Mouse (Mus musculus): Measurements from ENCODE around the gene Npnt. TPM values are rescaled to one million over a fixed set of nuclear protein-coding genes. Genes with fewer than 3 reads are reported as not detected.

The Npnt gene
- total RNA-seq, 2 experiments from 2014 or later, result 25.3 to 69.8 TPM

DNA sequence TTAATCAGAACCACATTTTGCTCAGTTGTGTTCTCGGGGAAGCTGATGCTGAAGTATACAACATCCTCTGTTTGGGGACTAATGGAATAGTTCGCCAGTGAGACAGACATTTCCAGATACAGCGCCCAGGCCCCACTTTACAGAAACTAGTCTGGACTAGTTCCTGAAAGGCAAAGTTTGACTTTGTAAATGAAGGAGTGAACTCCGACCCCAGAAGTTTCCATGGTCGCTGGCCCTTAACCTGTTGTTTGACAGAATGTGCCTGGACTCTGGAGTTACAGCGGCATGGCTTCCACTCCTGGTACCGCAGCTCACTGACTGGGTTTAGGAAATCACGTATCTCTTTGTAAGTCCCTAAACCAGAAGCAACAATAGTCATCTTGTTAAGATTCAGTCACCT lies 89.3 kb downstream of the Npnt start:
- DNase-seq (ENCODE audit: low spot score in 2 of 2), result no peak

DNA sequence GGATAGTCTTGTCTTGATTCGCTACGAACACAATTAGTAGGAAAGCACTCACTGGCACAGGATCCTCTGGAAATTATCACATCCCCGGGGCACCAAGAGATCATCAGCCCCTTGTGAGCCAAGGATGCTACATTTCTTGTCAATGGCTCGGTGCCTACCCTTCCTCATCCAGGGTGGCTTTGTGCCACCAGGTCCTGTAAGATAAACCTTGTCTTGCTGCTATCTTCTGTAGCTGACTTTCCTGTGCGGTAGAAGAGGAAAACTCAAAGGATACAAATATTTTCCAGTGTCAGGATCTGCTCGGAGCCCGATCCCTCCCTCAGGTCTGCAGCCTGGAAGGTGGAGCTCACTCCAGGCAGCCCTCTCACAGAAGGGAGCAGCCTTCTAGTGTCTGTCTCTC lies 90.5 kb downstream of the Npnt start:
- no peak for DNase-seq (ENCODE audit: low spot score in 2 of 2)

DNA sequence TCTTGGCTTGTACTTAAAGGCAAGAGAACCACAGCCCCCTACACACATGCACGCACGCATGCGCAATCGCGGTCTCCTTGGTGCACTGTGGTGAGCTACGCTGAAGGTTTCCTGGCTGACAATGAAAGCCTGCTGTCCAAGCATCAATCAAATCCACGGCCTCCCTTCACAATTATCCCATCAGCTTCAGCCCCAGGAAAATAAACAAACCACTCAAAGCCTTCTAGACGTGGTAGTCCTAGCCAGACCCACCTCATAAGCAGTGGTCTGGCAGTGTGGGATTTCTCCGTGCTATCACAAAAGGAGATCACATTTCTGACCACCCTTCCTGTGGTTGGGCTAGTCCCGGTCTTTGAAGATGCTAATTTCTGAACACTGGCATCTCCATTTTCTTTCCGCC lies 91.2 kb downstream of the Npnt start:
- DNase-seq (ENCODE audit: low spot score in 2 of 2), result no peak

DNA sequence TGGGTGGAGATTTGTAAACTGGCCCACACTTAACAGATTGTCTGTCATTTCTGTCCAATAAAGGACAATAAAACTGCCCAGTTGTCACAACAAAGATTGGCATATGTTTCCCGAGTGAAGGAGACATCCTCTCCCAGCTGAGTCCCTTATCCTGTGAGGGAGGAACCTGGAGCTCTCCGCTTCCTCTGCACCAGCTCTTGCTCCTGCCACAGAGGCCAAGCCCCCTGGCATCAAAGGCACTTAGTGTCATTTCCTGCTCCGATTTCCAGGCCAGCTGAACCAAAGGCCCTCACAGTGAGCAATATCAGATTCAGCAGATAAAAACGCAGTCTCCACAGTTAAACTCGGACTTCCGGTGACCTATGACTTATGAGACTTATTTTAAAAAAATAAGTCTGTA lies 93.4 kb downstream of the Npnt start:
- DNase-seq (ENCODE audit: low spot score in 2 of 2), result no peak

DNA sequence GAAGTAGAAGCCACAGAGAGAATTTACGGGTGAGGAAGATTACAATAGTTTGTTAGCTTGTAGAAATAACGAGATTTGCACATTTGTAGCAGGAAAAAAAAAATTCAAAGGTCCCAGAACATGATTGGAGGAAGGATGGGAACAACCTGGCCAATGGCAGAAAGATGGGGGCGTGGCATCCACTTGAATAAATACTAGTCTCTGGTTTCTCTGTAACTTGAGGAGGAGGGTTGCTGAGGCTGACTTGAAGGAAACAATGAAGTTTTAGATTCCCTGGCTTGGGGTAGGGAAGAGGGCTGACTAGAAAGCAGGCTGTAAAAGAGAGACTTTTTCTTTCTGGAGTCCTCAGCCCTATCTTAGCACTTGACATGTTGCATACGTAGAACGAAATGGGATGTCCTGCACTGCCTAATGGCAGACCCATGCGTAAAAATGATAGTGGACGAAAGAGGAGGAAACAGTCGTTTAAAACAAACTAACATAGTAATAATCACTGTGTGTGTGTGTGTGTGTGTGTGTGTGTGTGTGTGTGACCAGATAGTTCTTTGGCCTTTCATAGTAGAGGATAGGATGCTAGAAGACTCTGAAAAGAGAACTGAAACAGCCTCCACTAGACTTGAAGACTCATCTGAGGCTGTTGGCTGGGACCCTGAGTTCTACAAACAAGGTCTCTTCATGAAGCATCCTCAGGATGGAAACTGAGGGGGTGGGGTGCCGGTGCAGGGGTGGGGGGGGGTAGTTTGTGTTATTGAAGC lies 94.5 kb downstream of the Npnt start:
- no peak for DNase-seq (ENCODE audit: low spot score in 2 of 2)

DNA sequence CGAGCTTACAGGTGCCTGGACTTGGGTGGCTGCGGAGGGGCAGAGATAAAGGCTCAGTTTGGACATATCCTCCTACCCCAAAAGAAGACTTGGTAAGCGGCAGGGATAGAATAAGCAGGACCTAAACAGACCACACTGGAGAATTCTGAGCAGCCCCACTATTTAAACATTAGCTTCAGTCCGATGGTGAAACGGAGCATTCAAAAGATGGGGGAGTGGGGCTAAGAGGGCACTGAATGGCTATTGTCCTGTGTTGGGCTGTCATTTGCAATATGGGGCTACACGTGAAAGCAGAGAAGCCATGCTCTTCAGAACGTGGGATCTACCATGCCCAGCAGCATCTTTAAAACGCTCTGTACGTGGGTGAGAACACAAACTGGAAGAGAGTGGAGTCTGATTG lies 95.8 kb downstream of the Npnt start:
- no peak for DNase-seq (ENCODE audit: low spot score in 2 of 2)

DNA sequence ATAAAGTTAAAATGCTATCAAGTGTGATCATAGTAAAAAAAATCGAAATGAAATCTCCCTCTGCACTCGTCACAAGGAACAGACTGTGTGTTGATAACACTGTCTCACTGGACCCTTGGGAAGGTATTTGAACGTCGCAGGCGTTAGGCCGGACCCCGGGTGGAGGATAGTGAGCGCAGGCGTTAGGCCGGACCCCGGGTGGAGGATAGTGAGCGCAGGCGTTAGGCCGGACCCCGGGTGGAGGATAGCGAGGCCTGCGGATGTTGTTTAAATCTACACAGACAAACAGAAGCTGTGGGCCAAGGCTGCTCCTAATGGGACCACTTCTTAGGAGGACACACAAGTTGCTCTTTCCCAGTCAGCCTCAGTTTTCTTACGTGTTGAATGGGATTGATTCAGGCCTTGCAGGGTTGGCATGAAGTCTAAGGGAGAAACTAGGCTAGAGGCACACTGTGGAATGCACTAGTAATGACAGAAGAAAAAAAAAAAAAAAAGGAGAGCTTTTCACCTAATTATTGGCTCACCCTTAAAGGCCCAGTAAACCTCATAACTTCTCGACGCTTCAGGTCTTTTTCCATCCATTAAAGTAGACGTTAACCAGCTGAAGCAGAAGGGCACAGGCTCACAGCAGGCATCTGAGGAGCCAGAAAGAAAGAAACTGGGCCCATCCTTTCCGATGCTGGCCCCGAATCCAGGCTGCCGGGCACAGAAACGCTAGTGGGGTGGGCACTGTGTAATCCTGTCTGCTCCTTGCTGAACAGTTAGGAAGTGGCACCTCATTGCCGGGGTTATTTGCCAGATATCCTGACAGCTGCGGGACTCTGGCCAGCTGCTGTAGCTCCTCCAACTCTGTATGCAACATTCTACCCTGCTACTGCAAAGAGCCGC lies 98.0 kb downstream of the Npnt start:
- DNase-seq (ENCODE audit: low spot score in 2 of 2), result no peak

DNA sequence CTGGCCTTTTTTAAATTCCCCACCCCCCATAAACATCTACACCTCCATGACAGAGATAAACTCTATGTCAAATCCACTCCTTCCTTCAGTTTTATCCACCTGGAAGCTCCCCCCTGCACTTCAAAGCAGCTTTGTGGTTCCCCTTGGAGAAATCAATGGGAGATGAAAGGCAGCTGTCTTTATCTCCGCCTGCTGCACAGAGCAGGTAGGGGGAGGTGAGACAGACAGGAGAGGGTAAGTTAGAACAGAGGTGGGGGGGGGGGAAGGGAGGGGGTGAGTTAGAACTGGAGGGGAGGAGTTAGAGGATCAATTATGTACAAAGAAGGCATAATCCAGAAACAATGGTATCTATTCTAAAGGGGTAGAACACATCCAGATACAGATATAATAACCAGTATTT lies 98.7 kb downstream of the Npnt start:
- no peak for DNase-seq (ENCODE audit: low spot score in 2 of 2)

DNA sequence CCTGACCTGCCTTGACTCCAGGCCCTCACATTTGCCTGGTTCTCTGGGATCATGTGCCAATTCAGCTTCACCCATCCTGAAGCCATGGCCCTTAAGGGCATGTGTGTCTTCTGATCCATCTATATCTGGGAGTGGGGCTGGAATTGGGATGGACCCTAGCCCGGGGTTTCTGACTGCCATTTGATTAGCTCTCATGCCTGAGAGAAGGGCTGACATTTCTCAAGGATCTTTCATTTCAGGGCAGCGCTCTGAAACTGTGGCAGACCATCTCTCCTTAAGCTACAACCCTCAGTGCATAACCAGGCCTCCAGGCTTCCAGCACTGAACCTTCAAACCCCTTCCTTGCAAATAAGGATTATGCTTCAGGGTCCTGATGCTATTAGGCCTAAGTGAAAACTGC lies 99.7 kb downstream of the Npnt start:
- no peak for DNase-seq (ENCODE audit: low spot score in 2 of 2)

DNA sequence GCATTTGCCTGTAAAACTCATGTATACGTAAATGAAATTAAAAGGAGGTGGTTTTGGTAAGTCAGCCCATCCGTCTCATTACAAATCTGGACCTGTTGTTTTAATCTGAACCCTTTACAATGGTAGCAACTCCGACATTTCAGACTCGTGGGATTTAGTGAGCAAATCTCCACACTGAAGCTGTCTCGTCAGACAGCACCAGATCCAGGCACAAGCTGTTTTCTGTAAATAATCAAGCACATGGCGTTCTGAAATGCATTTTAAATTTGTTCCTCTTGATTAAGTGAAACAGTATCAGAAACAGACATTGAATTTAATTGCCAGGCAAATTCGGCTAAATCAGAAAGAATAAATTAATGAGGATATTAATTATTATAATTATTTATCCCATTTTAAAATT lies 100.4 kb downstream of the Npnt start:
- DNase-seq (ENCODE audit: low spot score in 2 of 2), result no peak

DNA sequence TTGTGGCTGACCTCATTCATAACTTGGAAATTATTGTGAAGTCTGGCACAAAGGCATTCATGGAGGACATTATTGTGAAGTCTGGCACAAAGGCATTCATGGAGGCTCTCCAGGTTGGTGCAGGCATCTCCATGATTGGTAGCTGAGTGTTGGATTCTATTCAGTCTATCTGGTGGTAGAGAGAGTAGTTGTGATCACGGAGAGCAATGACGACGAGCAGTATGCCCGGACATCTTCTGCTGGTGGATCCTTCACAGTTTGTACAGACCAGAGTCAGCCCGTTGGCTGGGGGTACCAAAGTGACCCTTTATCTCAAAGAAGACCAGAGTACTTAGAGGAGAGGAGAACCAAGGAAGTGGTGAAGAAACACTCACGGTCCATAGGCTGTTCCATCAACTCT lies 107.4 kb downstream of the Npnt start:
- no peak for DNase-seq (ENCODE audit: low spot score in 2 of 2)

DNA sequence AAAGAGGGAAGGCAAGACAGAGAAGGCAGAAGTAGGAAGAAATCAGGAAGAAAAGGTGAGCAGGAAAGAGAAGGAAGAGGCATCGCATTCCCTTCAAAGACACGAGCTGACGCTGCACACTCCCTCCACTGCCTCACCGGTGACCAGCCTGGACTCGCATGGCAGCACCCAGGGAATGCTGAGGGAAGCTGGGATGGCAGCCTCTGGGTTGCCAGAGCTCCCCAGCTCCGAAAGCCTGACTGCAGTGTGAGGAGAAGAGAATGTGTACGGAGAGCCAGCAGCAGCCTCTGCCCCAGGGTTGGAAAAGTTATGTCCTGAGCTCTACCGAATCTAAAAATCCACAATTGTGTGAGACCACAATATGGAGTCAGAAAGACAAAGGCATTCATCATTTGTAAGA lies 110.6 kb downstream of the Npnt start:
- no peak for DNase-seq (ENCODE audit: low spot score in 2 of 2)

DNA sequence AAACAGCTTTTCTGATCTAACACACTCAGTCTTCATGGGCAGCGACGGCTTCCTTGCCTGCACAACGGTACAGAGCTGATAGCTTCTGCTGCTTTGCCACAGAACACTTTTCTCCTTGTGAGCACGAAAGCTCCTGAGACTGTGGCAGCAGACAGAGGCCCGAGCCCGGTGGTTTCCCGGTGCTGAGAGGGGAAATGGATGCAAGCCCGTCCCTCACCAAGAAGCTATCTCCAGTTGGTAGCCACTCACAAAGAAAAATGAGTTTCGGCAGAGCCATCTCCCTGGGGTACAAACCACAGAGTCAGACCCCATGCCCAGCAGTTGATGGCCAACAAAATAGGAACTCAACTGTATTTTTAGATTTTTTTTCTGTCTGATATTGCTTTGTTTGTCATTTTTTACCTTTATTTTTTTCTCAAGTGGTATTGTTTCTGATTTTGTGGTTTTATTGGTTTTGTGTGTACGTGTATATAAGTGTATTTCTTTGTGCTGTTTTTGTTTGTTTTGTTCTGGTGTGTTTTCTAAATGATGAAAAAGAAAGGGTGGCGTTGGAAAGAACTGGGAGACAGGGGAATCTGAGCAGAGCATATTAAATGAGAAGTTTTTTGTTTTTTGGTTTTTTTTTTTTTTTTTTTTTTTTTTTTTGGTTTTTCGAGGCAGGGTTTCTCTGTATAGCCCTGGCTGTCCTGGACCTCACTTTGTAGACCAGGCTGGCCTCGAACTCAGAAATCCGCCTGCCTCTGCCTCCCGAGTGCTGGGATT lies 111.3 kb downstream of the Npnt start:
- no peak for DNase-seq (ENCODE audit: low spot score in 2 of 2)

DNA sequence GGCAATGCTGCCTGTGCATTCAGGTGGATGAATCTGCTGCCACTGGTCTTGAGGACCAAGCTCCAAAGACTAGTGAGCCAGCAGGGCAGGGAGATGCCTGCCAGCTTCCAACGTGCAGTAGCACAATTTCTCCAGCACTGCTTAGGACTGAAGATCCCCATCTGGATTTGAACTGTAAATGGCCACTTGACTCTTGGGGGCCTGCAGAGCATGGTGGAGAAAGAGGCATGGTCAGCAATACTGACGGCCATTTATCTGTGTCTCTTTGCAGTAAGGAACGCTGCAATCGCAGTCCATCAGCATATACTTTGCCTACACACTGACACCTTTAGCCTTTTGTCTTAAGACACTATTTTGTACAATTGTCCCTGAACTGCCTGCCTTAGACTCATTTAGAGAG lies 113.0 kb downstream of the Npnt start:
- no peak for DNase-seq (ENCODE audit: low spot score in 2 of 2)

DNA sequence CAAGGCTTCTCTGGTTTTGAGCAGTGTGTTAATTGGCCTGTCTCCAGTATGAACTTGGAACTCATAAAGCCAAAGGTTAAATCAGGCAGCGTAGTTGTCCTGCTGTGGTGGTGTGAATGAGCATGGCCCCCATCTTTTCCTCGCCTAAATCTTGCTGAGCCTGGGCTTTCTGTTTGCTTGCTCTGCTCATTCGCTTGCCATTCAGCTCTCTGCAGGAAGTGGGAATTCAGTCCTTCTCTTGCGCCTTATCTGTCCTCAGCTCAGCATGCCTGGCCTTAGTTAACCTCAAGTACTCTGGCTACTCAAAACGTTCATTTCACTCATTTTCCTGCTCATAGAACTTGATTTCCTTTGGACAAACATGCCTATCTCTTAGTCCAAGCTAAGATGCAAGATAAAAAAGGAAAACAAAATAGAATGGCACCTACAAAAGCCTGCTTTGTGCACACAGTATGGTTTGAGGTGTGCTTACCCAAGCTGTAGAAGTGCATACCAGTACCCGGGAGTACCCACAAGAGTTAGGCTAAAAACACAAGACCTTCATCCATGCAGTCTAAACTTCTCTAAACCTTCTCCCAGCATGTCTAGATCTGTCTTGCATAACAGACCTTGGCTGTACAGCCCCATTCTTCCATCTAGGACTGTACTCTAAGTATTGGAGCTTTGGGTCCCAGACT lies 114.8 kb downstream of the Npnt start:
- no peak for DNase-seq (ENCODE audit: low spot score in 2 of 2)

Other genes with a start within 250 kb of the Npnt start
- gene Ints12, start 141.5 kb upstream of the Npnt start, total RNA-seq (2021), result 10 to 100 TPM; 16.6 to 18.2 TPM
- 10 to 100 TPM; 21.1 to 23.0 TPM for gene Gstcd, start 141.7 kb upstream of the Npnt start, total RNA-seq (2021)

All from adrenal gland, postnatal 4 days (tissue).